Mouse (Mus musculus) kidney, embryonic 16.5 days (tissue): Measurements from ENCODE around the gene Rad51ap2. TPM values are rescaled to one million over a fixed set of nuclear protein-coding genes. Genes with fewer than 3 reads are reported as not detected.

Experiments
- ATAC-seq: fragments of 200-750 bp; cut with Nextera tagmentation; 2 replicates; pipeline ENCODE4 v1.8.0; 2017; ENCODE audit warnings: moderate TSS enrichment; ENCODE audit not compliant: low FRiP score, low TSS enrichment
- H3K27ac ChIP-seq: fragments of 300-500 bp; sonication (generic); 2 replicates; pipeline ENCODE4 v1.5.1; 2014; ENCODE audit warnings: low read length
- H3K27me3 ChIP-seq: fragments of 300-500 bp; sonication (generic); 2 replicates; pipeline ENCODE4 v1.6.1; 2014; ENCODE audit warnings: low read length, control low read depth, mixed read lengths; ENCODE audit not compliant: insufficient read depth
- H3K36me3 ChIP-seq: fragments of 300-500 bp; sonication (generic); 2 replicates; pipeline ENCODE4 v1.6.1; 2014; ENCODE audit warnings: low read length, control low read depth, mixed read lengths; ENCODE audit not compliant: insufficient read depth
- H3K4me1 ChIP-seq: fragments of 300-500 bp; sonication (generic); 2 replicates; pipeline ENCODE4 v1.6.1; 2014; ENCODE audit warnings: low read length, control low read depth, mixed read lengths; ENCODE audit not compliant: insufficient read depth
- H3K4me2 ChIP-seq: fragments of 300-500 bp; sonication (generic); replicated peaks from 2 replicates; pipeline ENCODE4 v1.6.1; 2014; ENCODE audit warnings: low read depth, low read length
- H3K4me3 ChIP-seq: fragments of 300-500 bp; sonication (generic); 2 replicates; pipeline ENCODE4 v1.5.1; 2014; ENCODE audit warnings: mild to moderate bottlenecking, low read length
- H3K9ac ChIP-seq: fragments of 300-500 bp; sonication (generic); replicated peaks from 2 replicates; pipeline ENCODE4 v1.6.1; 2014; ENCODE audit warnings: low read length
- H3K9me3 ChIP-seq: fragments of 300-500 bp; sonication (generic); 2 replicates; pipeline ENCODE4 v1.6.1; 2016; ENCODE audit warnings: low read length, control low read depth
- WGBS: fragments of 180-500 bp; shearing (Covaris S2); extraction: QIAGEN DNeasy Blood & Tissue Kit; methylation state at CpG from one replicate; pipeline ENCODE4 v1.1.7; 2014; 5-methylcytosine and 5-hydroxymethylcytosine counted together
- polyA plus RNA-seq: library from polyadenylated mRNA; unstranded; fragments of >200 nt; fragmentation: Nextera tagmentation; extraction: Ambion mirVana; gene quantifications from 2 replicates; pipeline ENCODE4 v1.2.1, GENCODE M21; 2015

Gene Rad51ap2
- polyA plus RNA-seq, 1 experiment from 2014 or later: 0.06 TPM

DNA sequence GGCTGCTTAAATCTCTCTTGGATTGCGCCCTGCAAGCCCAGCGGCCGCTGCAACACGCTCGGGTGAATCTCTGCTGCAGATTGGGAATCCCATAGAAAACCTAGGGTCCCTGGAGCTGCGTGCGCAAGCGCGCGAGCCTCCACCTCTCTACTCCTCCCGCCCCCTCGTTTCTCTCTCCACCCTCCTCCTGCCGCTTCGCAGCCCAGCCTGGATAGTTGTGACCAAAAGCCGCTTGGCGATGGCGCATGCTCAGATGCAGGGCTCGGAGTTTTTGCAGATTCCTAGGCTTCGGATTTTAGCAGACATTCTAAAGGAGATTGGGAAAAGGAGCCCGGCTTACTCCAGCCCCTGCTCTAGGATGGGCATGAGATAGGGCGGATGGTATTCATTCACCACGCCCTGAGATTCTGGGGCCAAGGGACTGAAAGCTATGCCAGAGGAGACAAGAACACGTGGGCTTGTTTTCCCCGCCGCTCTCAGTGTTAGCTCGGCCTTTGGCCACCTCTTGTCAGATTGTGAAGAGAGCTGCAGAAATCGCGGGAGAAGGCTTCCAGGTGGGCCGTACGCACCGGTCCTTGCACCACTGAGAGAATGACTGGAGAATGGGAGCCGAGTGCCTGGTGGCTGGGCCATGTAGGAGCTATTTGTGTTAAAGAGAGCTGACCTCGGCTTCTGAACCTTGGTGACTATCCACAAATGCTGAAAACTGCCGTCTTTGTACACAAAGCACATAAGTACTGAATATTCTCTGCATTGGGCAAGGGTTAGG lies 19.2 kb upstream of the Rad51ap2 start, which contains the start of gene Vsnl1:
Vsnl1 (minus strand) TSS at position 117 of the 769 bp plus-strand sequence.
- Histone ChIP-seq H3K9me3 (no peaks in the 10 kb centered on the region), H3K36me3 (no peaks in the 10 kb centered on the region), H3K27ac (no peak within 1 kb of the TSS), H3K9ac (peak within 1 kb of the TSS; percentile 37), H3K4me2 (peak within 1 kb of the TSS; percentile 74), H3K4me1 (peaks cover 18% of the 10 kb centered on the region), H3K27me3 (peaks cover 27% of the 10 kb centered on the region), H3K4me3 (peak within 1 kb of the TSS; percentile 48)
- ATAC-seq: peak; percentile 96
- 3% methylated on average over 34 of the region's 34 CpGs for WGBS

DNA sequence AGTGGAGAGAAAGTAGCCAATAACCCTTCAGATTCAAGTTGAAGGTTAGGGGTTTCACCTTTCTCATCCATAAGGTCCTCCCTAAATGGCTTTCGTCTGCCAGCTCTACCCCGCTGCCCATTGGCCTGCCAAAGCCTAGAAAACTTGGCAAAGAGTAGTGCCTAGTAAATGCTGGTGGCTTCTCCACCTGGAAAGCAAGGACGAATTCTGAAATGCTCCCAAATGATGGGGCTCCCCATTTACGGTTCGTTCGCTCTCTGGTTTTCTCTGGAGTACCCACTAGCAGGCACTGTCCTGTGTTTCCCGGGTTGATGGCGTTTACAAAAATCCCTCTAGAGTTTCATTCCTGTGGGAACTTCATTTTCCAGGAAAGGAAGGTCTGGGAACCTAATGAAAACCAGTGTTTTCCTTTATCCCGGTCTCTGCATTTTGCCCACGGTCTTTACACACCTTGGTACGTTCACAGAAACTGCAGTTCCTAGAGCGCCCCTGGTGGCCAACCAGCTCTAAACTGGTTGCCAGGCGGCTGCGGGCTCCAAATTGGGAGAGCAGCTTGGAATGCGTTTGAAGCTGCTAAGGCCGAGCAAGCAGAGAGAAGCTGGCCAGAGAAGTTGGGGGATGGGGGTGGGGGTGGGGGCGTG lies 18.5 kb upstream of the Rad51ap2 start:
- Histone ChIP-seq H3K9ac (peak overlapping the region; percentile 37; the same call in 1 of the 2 replicates), H3K36me3 (no peaks in the 10 kb centered on the region), H3K9me3 (no peaks in the 10 kb centered on the region), H3K4me1 (peaks cover 18% of the 10 kb centered on the region), H3K27ac (no peak overlapping the region), H3K4me2 (peak overlapping the region; percentile 74), H3K27me3 (peaks cover 27% of the 10 kb centered on the region), H3K4me3 (peak overlapping the region; percentile 48)
- 23% methylated on average over 16 of the region's 17 CpGs for WGBS
- ATAC-seq: peak; percentile 62

DNA sequence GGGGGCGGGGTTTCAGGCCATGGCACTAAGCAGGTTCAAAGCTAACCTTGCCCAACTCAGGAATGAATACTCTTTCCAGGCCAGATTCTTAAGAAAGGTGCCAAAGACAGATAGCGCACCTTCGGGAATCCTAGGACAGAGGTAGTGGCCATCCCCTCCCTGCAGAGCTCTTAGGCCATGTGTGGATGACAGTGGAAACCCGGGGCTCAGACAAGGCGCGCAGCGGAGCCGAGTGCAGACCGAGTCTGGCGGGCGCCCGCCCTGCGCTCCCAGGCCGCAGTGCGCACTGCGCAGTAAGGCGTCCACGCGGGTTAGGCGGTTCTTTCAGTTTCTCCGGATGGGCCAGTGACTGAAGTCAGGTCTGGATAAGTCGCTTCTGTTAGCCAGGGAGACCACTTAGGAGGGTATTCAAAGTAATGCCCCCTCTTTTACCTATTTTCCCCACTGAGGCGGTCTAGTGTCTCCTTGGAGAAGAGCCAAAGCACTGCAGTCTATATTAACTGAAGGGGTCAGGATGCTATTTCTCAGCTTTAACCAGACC lies 17.9 kb upstream of the Rad51ap2 start:
- WGBS: 41% methylated on average over 22 of the region's 23 CpGs
- H3K9ac ChIP-seq: no peak overlapping the region
- H3K27ac ChIP-seq: no peak overlapping the region
- peak overlapping the region; percentile 74 for H3K4me2 ChIP-seq
- peaks cover 18% of the 10 kb centered on the region for H3K4me1 ChIP-seq
- peaks cover 27% of the 10 kb centered on the region for H3K27me3 ChIP-seq
- peak; percentile 47 for ATAC-seq
- peak overlapping the region; percentile 21; the same call in 1 of the 2 replicates for H3K4me3 ChIP-seq
- no peaks in the 10 kb centered on the region for H3K36me3 ChIP-seq
- 0 out of 2 replicates have a peak, but pooled peaks cover under 1% of the 10 kb centered on the region for H3K9me3 ChIP-seq

DNA sequence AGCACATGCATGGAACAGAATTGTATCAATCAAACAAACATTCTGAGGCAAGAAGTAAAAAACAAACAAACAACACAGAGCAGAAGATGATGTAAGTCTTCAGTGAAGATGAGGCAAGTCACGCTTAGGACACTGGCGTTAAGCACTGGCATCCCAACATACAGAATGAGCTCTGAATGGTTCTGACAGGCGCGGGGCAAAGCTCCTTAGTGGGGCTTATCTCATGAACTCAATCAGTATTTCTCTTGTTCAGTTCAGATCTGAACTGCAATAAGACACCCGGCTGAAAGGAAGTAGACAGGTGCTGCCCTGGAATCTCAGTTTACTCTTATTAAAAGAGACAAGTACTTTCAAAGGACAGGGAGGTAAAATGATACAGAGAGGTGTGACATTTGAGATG lies 1.7 kb upstream of the Rad51ap2 start:
- H3K9ac ChIP-seq: no peak overlapping the region
- H3K9me3 ChIP-seq: no peaks in the 10 kb centered on the region
- H3K4me1 ChIP-seq: 0 out of 2 replicates have a peak, but pooled peaks cover 3% of the 10 kb centered on the region
- no peak overlapping the region for H3K4me2 ChIP-seq
- no peak overlapping the region for H3K27ac ChIP-seq
- H3K4me3 ChIP-seq: no peak overlapping the region
- ATAC-seq: no peak
- peaks cover 9% of the 10 kb centered on the region for H3K27me3 ChIP-seq
- WGBS: 67% methylated on average over 5 of the region's 5 CpGs
- no peaks in the 10 kb centered on the region for H3K36me3 ChIP-seq

DNA sequence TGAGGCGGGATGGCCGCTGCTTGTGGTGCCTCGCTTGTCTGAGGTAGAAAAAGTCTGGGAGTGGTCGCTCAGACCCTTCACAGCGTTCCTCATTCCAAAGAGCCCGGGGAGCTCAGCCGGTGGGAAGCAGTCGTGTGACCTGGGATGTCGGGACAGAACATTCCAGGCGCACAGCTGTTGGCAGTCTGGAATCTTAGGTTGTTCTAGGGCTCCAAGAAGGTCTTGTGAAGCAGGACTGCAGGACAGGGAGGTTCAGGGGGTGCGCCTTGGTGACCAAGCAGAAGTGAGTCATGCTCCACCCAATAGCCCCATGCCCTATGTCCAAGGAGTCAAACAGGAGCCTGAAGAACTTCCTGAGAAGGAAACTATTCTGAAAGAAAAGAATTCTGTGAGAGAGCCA lies 334 bp downstream of the Rad51ap2 start:
- Histone ChIP-seq H3K4me1 (0 out of 2 replicates have a peak, but pooled peaks cover 3% of the 10 kb centered on the region), H3K27ac (no peak overlapping the region), H3K4me3 (peak overlapping the region; percentile 49), H3K27me3 (peaks cover 9% of the 10 kb centered on the region), H3K4me2 (peak overlapping the region; percentile 67), H3K9ac (peak overlapping the region; percentile 31), H3K36me3 (no peaks in the 10 kb centered on the region), H3K9me3 (no peaks in the 10 kb centered on the region)
- peak; percentile 79 for ATAC-seq
- 3% methylated on average over 11 of the region's 11 CpGs for WGBS

DNA sequence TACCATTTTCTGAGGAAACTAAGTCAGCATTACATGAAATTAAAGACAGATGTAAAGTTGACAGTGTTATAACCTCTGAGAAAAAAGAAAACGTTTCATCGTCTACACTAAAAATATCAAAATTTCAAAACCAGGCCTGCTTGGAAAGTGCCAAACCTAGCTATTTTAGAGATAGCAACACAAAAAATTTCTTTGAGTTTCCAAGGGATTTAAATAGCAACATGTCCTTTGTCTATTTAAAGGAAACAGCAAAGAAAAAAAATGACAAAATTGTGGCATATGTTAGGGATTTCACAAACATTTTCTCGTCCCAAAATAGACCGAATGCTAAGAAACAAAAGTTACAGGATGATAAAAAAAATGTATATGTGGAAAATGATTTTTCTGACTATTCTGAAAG lies 753 bp downstream of the Rad51ap2 start:
- Histone ChIP-seq H3K9ac (no peak overlapping the region), H3K27me3 (peaks cover 9% of the 10 kb centered on the region), H3K27ac (no peak overlapping the region), H3K36me3 (no peaks in the 10 kb centered on the region), H3K4me1 (0 out of 2 replicates have a peak, but pooled peaks cover 3% of the 10 kb centered on the region), H3K9me3 (no peaks in the 10 kb centered on the region), H3K4me3 (peak overlapping the region; percentile 49; the same call in 1 of the 2 replicates), H3K4me2 (no peak overlapping the region)
- WGBS: 75% methylated on average over 4 of the region's 4 CpGs
- no peak for ATAC-seq

Other genes with a start within 250 kb of the Rad51ap2 start
- gene Msgn1, start 247.1 kb upstream of the Rad51ap2 start, polyA plus RNA-seq: not detected in 2 replicates
- 8.6 and 9.4 TPM in 2 replicates for gene Gen1, start 190.3 kb upstream of the Rad51ap2 start, polyA plus RNA-seq
- 110 and 144 TPM in 2 replicates for gene Smc6, start 190.2 kb upstream of the Rad51ap2 start, polyA plus RNA-seq
- gene Vsnl1, start 19.5 kb upstream of the Rad51ap2 start, polyA plus RNA-seq: 0.41 TPM in 2 replicates